ENCODE assay signal across 8 mouse cellular contexts in the genomic region with DNA sequence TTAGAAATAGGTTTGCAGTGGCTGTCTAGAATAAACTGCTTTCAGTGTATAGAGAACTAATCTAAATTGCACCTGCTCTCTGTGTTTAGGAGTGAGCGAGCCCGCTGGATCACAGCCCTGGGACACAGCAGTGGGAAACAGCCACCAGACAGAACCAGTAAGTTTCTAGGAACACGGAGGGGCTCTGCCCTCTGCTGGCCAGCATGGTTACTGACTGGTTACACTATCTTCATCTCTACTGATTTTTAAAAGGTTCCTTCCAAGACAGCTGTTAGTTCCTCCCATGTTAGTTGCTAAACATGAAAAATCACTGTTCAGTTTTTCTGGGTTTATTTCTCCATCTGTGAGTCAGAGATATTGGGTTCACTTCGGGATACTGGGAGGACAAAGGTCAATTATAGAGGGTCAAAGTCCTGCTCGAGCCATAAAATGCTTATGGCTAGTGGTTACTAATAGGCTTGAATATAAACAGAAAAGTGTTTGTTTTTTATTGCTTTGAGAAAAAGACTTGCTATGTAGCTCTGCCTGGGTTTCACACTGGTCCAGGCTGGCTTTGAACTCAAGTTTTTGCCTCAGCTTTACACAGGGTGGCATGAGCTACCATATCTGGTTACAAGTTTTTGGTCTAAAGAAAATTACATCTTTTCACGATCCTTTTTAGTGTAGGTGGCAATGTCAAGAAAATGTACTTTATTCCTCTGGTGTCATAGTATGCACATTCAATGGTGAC. TPM values are rescaled to one million over a fixed set of nuclear protein-coding genes. Genes with fewer than 3 reads are reported as not detected.
DNase-seq lines count a peak whose midpoint lies in the region; ATAC-seq lines count a peak whose summit lies in the region.

No protein-coding gene starts in this region.

- no peaks in the 10 kb centered on the region for H3K27me3 ChIP-seq in liver, embryonic 12.5 days (replicated peaks)
- no peaks in the 10 kb centered on the region for H3K27me3 ChIP-seq in intestine, embryonic 16.5 days (replicated peaks; ENCODE audit: control insufficient read depth, insufficient read depth, low read length)
- no peaks in the 10 kb centered on the region for H3K27me3 ChIP-seq in midbrain, embryonic 13.5 days
- H3K27me3 ChIP-seq in stomach, embryonic 15.5 days (replicated peaks): no peaks in the 10 kb centered on the region

- no peak overlapping the region for H3K27ac ChIP-seq in liver, embryonic 12.5 days
- peak overlapping the region; percentile 46; the same call in 1 of the 2 replicates for H3K27ac ChIP-seq in intestine, embryonic 16.5 days (ENCODE audit: low read length)
- no peak overlapping the region for H3K27ac ChIP-seq in midbrain, embryonic 13.5 days
- no peak overlapping the region for H3K27ac ChIP-seq in stomach, embryonic 15.5 days

- intact Hi-C loops in left cerebral cortex, postnatal 10 days (cut with DNase I): loop anchor here (5.0 kb wide), 3 partner anchors 116 to 1211 kb away; no protein-coding TSS in a partner anchor

- H3K4me3 ChIP-seq in liver, embryonic 12.5 days: no peak overlapping the region
- H3K4me3 ChIP-seq in intestine, embryonic 16.5 days (ENCODE audit: low read length): no peak overlapping the region
- no peak overlapping the region for H3K4me3 ChIP-seq in midbrain, embryonic 13.5 days (replicated peaks)
- no peak overlapping the region for H3K4me3 ChIP-seq in stomach, embryonic 15.5 days (replicated peaks)

- H3K4me2 ChIP-seq in liver, embryonic 12.5 days: no peak overlapping the region
- no peak overlapping the region for H3K4me2 ChIP-seq in intestine, embryonic 16.5 days (ENCODE audit: low read depth, low read length)
- no peak overlapping the region for H3K4me2 ChIP-seq in midbrain, embryonic 13.5 days (replicated peaks)
- H3K4me2 ChIP-seq in stomach, embryonic 15.5 days: no peak overlapping the region

- peaks cover 22% of the 10 kb centered on the region for H3K36me3 ChIP-seq in liver, embryonic 12.5 days
- 0 out of 2 replicates have a peak, but pooled peaks cover 8% of the 10 kb centered on the region for H3K36me3 ChIP-seq in intestine, embryonic 16.5 days (ENCODE audit: control insufficient read depth, insufficient read depth, low read length)
- H3K36me3 ChIP-seq in midbrain, embryonic 13.5 days: peaks cover 35% of the 10 kb centered on the region
- 0 out of 2 replicates have a peak, but pooled peaks cover 8% of the 10 kb centered on the region for H3K36me3 ChIP-seq in stomach, embryonic 15.5 days

- no peak for ATAC-seq in liver, embryonic 12.5 days
- peak; percentile 67 for ATAC-seq in intestine, embryonic 16.5 days
- ATAC-seq in midbrain, embryonic 13.5 days: peak; percentile 76
- peak; percentile 72; the same call in 1 of the 2 replicates for ATAC-seq in stomach, embryonic 15.5 days (ENCODE audit: insufficient read depth, low FRiP score, low read depth)

- 0 out of 2 replicates have a peak, but pooled peaks cover 4% of the 10 kb centered on the region for H3K4me1 ChIP-seq in liver, embryonic 12.5 days
- no peaks in the 10 kb centered on the region; the same call in 1 of the 2 replicates for H3K4me1 ChIP-seq in intestine, embryonic 16.5 days (ENCODE audit: control insufficient read depth, insufficient read depth, low read length)
- H3K4me1 ChIP-seq in midbrain, embryonic 13.5 days (replicated peaks): peaks cover 20% of the 10 kb centered on the region
- no peaks in the 10 kb centered on the region for H3K4me1 ChIP-seq in stomach, embryonic 15.5 days

- DNase-seq in liver: peak; percentile 41
- DNase-seq in cerebellum, postnatal 36 days: peak; percentile 47 to 53
- peak; percentile 19 to 36 for DNase-seq in gastrocnemius, adult 8-10 months (ENCODE audit: low spot score in 2 of 2)
- DNase-seq in left cerebral cortex, postnatal 10 days (ENCODE audit: extremely low spot score in 1 of 2, low spot score in 2 of 2): peak; percentile 48 to 73

- no peak overlapping the region for H3K9ac ChIP-seq in liver, embryonic 12.5 days
- H3K9ac ChIP-seq in intestine, embryonic 16.5 days (ENCODE audit: low read depth, low read length): no peak overlapping the region
- H3K9ac ChIP-seq in midbrain, embryonic 13.5 days (replicated peaks): no peak overlapping the region
- H3K9ac ChIP-seq in stomach, embryonic 15.5 days: no peak overlapping the region

- 51% methylated on average over 6 of the region's 6 CpGs for WGBS in liver, embryonic 12.5 days (ENCODE audit: insufficient replicate concordance)
- 36% methylated on average over 6 of the region's 6 CpGs for WGBS in intestine, embryonic 16.5 days
- 46% methylated on average over 6 of the region's 6 CpGs for WGBS in midbrain, embryonic 13.5 days
- WGBS in stomach, embryonic 15.5 days: 42% methylated on average over 6 of the region's 6 CpGs

- H3K9me3 ChIP-seq in liver, embryonic 12.5 days (replicated peaks): no peaks in the 10 kb centered on the region
- no peaks in the 10 kb centered on the region for H3K9me3 ChIP-seq in intestine, embryonic 16.5 days (ENCODE audit: control insufficient read depth, low read length)
- H3K9me3 ChIP-seq in midbrain, embryonic 13.5 days: no peaks in the 10 kb centered on the region
- no peaks in the 10 kb centered on the region for H3K9me3 ChIP-seq in stomach, embryonic 15.5 days

RNA-seq across cellular contexts. Expression of a gene that starts 48.4 kb away (rescaled TPM):
- 20.3 and 21.5 TPM in 2 replicates for polyA plus RNA-seq in liver, embryonic 12.5 days (2016; fragmentation: Nextera tagmentation; extraction: Ambion mirVana)
- total RNA-seq in gastrocnemius, adult 8-10 months (2022): 10 to 100 TPM; 13.8 to 15.8 (median 14.6) TPM
- 8.2 and 10.4 TPM in 2 replicates for polyA plus RNA-seq in intestine, embryonic 16.5 days (2015; fragmentation: Nextera tagmentation; extraction: Ambion mirVana)
- 10 to 100 TPM; 59.4 to 60.3 TPM for total RNA-seq in left cerebral cortex, postnatal 10 days (2021)
- polyA plus RNA-seq in midbrain, embryonic 13.5 days (2015; fragmentation: Nextera tagmentation; extraction: Ambion mirVana): 50.2 and 50.8 TPM in 2 replicates
- polyA plus RNA-seq in stomach, embryonic 15.5 days (2015; fragmentation: Nextera tagmentation; extraction: Ambion mirVana): 23.6 and 23.7 TPM in 2 replicates
